Mouse (Mus musculus): Measurements from ENCODE around the gene Eif2a.

GRCm38 (mm10) chr3:58490787-58491186, 34.8 kb upstream of the Eif2a start:
- TF ChIP-seq CTCF (conservative IDR thresholded peaks at IDR 0.05; ENCODE audit: insufficient read depth, insufficient read length, low read depth, low read length) (peak; percentile 31; the same call in 1 of the 2 replicates), POLR2A (IDR thresholded peaks at IDR 0.05; ENCODE audit: low read depth, low read length) (no peak)
